Mouse (Mus musculus): ENCODE measurements around the gene Trmt61a. TPM values are rescaled to one million over a fixed set of nuclear protein-coding genes. Genes with fewer than 3 reads are reported as not detected.
"Not testable (repeated sequence)": the region's sequence is repeated elsewhere in the genome, so short reads cannot be mapped to it uniquely, and the experiment has no call there.

Trmt61a gene
- total RNA-seq (2021): 10 to 100 TPM; 16.3 to 19.8 TPM
- long read RNA-seq, transcript Trmt61a-201 (3 exons, 2,433 nt): major isoform, 10 of 15 reads
- long read RNA-seq, partial matches to known transcripts: 0 of 15 reads
- long read RNA-seq, other reads (novel, unspliced or antisense): 5 of 15 reads

GRCm38 (mm10) chr12:111677882-111678669 lies at the start of gene Trmt61a:
TSS of gene Trmt61a (plus strand) at chr12:111678105.
- peak; percentile 89 to 90 for DNase-seq (ENCODE audit: low spot score in 2 of 2)

- DNase-seq (ENCODE audit: low spot score in 2 of 2): peak; percentile 75 to 80
Measured at GRCm38 (mm10) chr12:111648061-111648645, 29.8 kb upstream of the Trmt61a start.

GRCm38 (mm10) chr12:111652953-111653352 lies 25.0 kb upstream of the Trmt61a start:
- DNase-seq (ENCODE audit: low spot score in 2 of 2): no peak

GRCm38 (mm10) chr12:111653434-111653833 lies 24.5 kb upstream of the Trmt61a start:
- peak; percentile 79 to 83 for DNase-seq (ENCODE audit: low spot score in 2 of 2)

- DNase-seq (ENCODE audit: low spot score in 2 of 2): no peak
Measured at GRCm38 (mm10) chr12:111655695-111656094, 22.2 kb upstream of the Trmt61a start.

- no peak for DNase-seq (ENCODE audit: low spot score in 2 of 2)
Measured at GRCm38 (mm10) chr12:111659331-111659730, 18.6 kb upstream of the Trmt61a start.

- DNase-seq (ENCODE audit: low spot score in 2 of 2): no peak
Measured at GRCm38 (mm10) chr12:111660628-111661027, 17.3 kb upstream of the Trmt61a start.

- not testable (repeated sequence) for DNase-seq (ENCODE audit: low spot score in 2 of 2)
Measured at GRCm38 (mm10) chr12:111661554-111661953, 16.4 kb upstream of the Trmt61a start.

GRCm38 (mm10) chr12:111663228-111664143 lies 14.4 kb upstream of the Trmt61a start:
- DNase-seq (ENCODE audit: low spot score in 2 of 2): no peak

- no peak for DNase-seq (ENCODE audit: low spot score in 2 of 2)
Measured at GRCm38 (mm10) chr12:111664144-111664634, 13.7 kb upstream of the Trmt61a start.

GRCm38 (mm10) chr12:111665041-111665880 lies 12.6 kb upstream of the Trmt61a start:
- no peak for DNase-seq (ENCODE audit: low spot score in 2 of 2)

GRCm38 (mm10) chr12:111666380-111666779 lies 11.5 kb upstream of the Trmt61a start:
- DNase-seq (ENCODE audit: low spot score in 2 of 2): no peak

- no peak for DNase-seq (ENCODE audit: low spot score in 2 of 2)
Measured at GRCm38 (mm10) chr12:111667421-111667820, 10.5 kb upstream of the Trmt61a start.

GRCm38 (mm10) chr12:111668457-111668912 lies 9.4 kb upstream of the Trmt61a start:
- peak; percentile 98 for DNase-seq (ENCODE audit: low spot score in 2 of 2)

- no peak for DNase-seq (ENCODE audit: low spot score in 2 of 2)
Measured at GRCm38 (mm10) chr12:111669000-111669788, 8.7 kb upstream of the Trmt61a start.

- no peak for DNase-seq (ENCODE audit: low spot score in 2 of 2)
Measured at GRCm38 (mm10) chr12:111669961-111670360, 7.9 kb upstream of the Trmt61a start.

- peak in 1 of 2 experiments; percentile 57 for DNase-seq (ENCODE audit: low spot score in 2 of 2)
Measured at GRCm38 (mm10) chr12:111670371-111670971, 7.4 kb upstream of the Trmt61a start.

GRCm38 (mm10) chr12:111670976-111671375 lies 6.9 kb upstream of the Trmt61a start:
- DNase-seq (ENCODE audit: low spot score in 2 of 2): peak in 1 of 2 experiments; percentile 51

GRCm38 (mm10) chr12:111671431-111671902 lies 6.4 kb upstream of the Trmt61a start:
- peak; percentile 81 to 84 for DNase-seq (ENCODE audit: low spot score in 2 of 2)

Data from layer of hippocampus, postnatal 10 days (tissue).